Mouse (Mus musculus) myocyte (in vitro differentiated cells): Measurements from ENCODE around the gene Pard3.

Experiments
- MYOG ChIP-seq, 3 experiments: IDR thresholded peaks; one replicate each; pipeline ENCODE4 v1.6.1; 2011; ENCODE audit warnings: control low read depth in 2 of 3, low read depth in 2 of 3, mild to moderate bottlenecking in 2 of 3; ENCODE audit not compliant: insufficient read length in 2 of 3, control insufficient read depth in 1 of 3, insufficient read depth in 1 of 3
- POLR2A ChIP-seq: IDR thresholded peaks from one replicate; pipeline ENCODE4 v1.6.1; 2011; ENCODE audit warnings: low read depth, mild to moderate bottlenecking, control low read depth, moderate library complexity; ENCODE audit not compliant: insufficient read length
- POLR2AphosphoS2 ChIP-seq: IDR thresholded peaks from one replicate; pipeline ENCODE4 v1.6.1; 2011; ENCODE audit warnings: low read depth, control low read depth; ENCODE audit not compliant: insufficient read length

GRCm38 (mm10) chr8:127531866-127532265 lies 468.2 kb downstream of the Pard3 start:
- TF ChIP-seq POLR2A (no peak), MYOG (IDR thresholded peaks at IDR 0.05; ENCODE audit: control insufficient read depth in 1 of 3, insufficient read depth in 1 of 3, insufficient read length in 2 of 3, low read depth in 2 of 3) (no peak), POLR2AphosphoS2 (no peak)
